Mouse (Mus musculus) megakaryocyte, embryonic 14.5 days (primary cell): ENCODE data around the gene Pfas. TPM values are rescaled to one million over a fixed set of nuclear protein-coding genes. Genes with fewer than 3 reads are reported as not detected.

Experiments
- H3K27me3 ChIP-seq: replicated peaks from 2 replicates; pipeline ENCODE3; 2012; ENCODE audit warnings: inconsistent platforms
- H3K36me3 ChIP-seq: replicated peaks from 2 replicates; pipeline ENCODE3; 2012; ENCODE audit warnings: low read length, inconsistent platforms, mixed read lengths
- H3K4me1 ChIP-seq: 2 replicates; pipeline ENCODE4 v1.6.1; 2012; ENCODE audit warnings: inconsistent platforms
- H3K4me3 ChIP-seq: replicated peaks from 2 replicates; pipeline ENCODE3; 2012; ENCODE audit warnings: moderate library complexity, mild to moderate bottlenecking, inconsistent platforms
- H3K9me3 ChIP-seq: 2 replicates; pipeline ENCODE4 v1.6.1; 2012; ENCODE audit warnings: inconsistent platforms
- FLI1 ChIP-seq: IDR thresholded peaks from 2 replicates; pipeline ENCODE4 v1.6.1; 2012; ENCODE audit warnings: low read length, inconsistent platforms, mixed read lengths
- GATA1 ChIP-seq: IDR thresholded peaks from 3 replicates; pipeline ENCODE4 v1.6.1; 2012; ENCODE audit warnings: mixed read lengths, low read length, inconsistent platforms, borderline replicate concordance
- polyA plus RNA-seq: library from polyadenylated mRNA; stranded (reverse); fragments of >175 nt; gene quantifications from 2 replicates; pipeline ENCODE4 v1.2.3, GENCODE M21; 2012; ENCODE audit warnings: low replicate concordance; ENCODE audit not compliant: insufficient read depth

Pfas gene
- polyA plus RNA-seq, 1 experiment = 5.5 TPM

- no peak for TF ChIP-seq FLI1
- no peak for TF ChIP-seq GATA1
- H3K4me3 ChIP-seq = no peak overlapping the region
- H3K27me3 ChIP-seq = peaks cover 18% of the 10 kb centered on the region
- peaks cover 26% of the 10 kb centered on the region for H3K4me1 ChIP-seq
- H3K9me3 ChIP-seq = no peaks in the 10 kb centered on the region
- H3K36me3 ChIP-seq = no peaks in the 10 kb centered on the region
Measured at GRCm38 (mm10) chr11:68961596-68961995, 46.7 kb downstream of the Pfas start.

- H3K9me3 ChIP-seq = no peaks in the 10 kb centered on the region
- peaks cover 42% of the 10 kb centered on the region for H3K4me1 ChIP-seq
- TF ChIP-seq GATA1 = no peak
- TF ChIP-seq FLI1 = no peak
- no peak overlapping the region for H3K4me3 ChIP-seq
- H3K27me3 ChIP-seq = peaks cover 44% of the 10 kb centered on the region
- H3K36me3 ChIP-seq = no peaks in the 10 kb centered on the region
Measured at GRCm38 (mm10) chr11:68957971-68958370, 50.3 kb downstream of the Pfas start.

GRCm38 (mm10) chr11:68957308-68957707 lies 51.0 kb downstream of the Pfas start, which contains the start of gene Arhgef15:
Gene Arhgef15, minus strand, starts transcription at chr11:68957480.
- H3K4me3 ChIP-seq = no peak within 1 kb of the TSS
- TF ChIP-seq FLI1 (no peak), GATA1 (no peak)
- H3K9me3 ChIP-seq = no peaks in the 10 kb centered on the region
- H3K27me3 ChIP-seq = peaks cover 45% of the 10 kb centered on the region
- no peaks in the 10 kb centered on the region for H3K36me3 ChIP-seq
- H3K4me1 ChIP-seq = peaks cover 41% of the 10 kb centered on the region

- Histone ChIP-seq H3K36me3 (no peaks in the 10 kb centered on the region), H3K9me3 (no peaks in the 10 kb centered on the region), H3K4me3 (no peak overlapping the region), H3K27me3 (peaks cover 50% of the 10 kb centered on the region), H3K4me1 (peaks cover 41% of the 10 kb centered on the region)
- TF ChIP-seq FLI1 (no peak), GATA1 (no peak)
Measured at GRCm38 (mm10) chr11:68956697-68957096, 51.6 kb downstream of the Pfas start.

GRCm38 (mm10) chr11:68956107-68956506 lies 52.2 kb downstream of the Pfas start:
- Histone ChIP-seq H3K9me3 (no peaks in the 10 kb centered on the region), H3K4me1 (peaks cover 38% of the 10 kb centered on the region), H3K27me3 (peaks cover 51% of the 10 kb centered on the region), H3K36me3 (no peaks in the 10 kb centered on the region), H3K4me3 (no peak overlapping the region)
- TF ChIP-seq FLI1 = no peak
- TF ChIP-seq GATA1 = no peak

- Histone ChIP-seq H3K27me3 (peaks cover 51% of the 10 kb centered on the region), H3K4me3 (peak overlapping the region; percentile 56), H3K9me3 (no peaks in the 10 kb centered on the region), H3K4me1 (peaks cover 38% of the 10 kb centered on the region), H3K36me3 (no peaks in the 10 kb centered on the region)
- TF ChIP-seq GATA1 = no peak
- TF ChIP-seq FLI1 = no peak
Measured at GRCm38 (mm10) chr11:68955473-68955872, 52.8 kb downstream of the Pfas start.

- Histone ChIP-seq H3K9me3 (no peaks in the 10 kb centered on the region), H3K4me3 (peak overlapping the region; percentile 88), H3K4me1 (peaks cover 38% of the 10 kb centered on the region), H3K36me3 (no peaks in the 10 kb centered on the region), H3K27me3 (peaks cover 55% of the 10 kb centered on the region)
- no peak for TF ChIP-seq GATA1
- no peak for TF ChIP-seq FLI1
Measured at GRCm38 (mm10) chr11:68954408-68954807, 53.9 kb downstream of the Pfas start.

- Histone ChIP-seq H3K27me3 (peaks cover 52% of the 10 kb centered on the region), H3K4me3 (no peak overlapping the region), H3K36me3 (no peaks in the 10 kb centered on the region), H3K4me1 (peaks cover 38% of the 10 kb centered on the region), H3K9me3 (no peaks in the 10 kb centered on the region)
- TF ChIP-seq GATA1 (no peak), FLI1 (no peak)
Measured at GRCm38 (mm10) chr11:68953903-68954302, 54.4 kb downstream of the Pfas start.

DNA sequence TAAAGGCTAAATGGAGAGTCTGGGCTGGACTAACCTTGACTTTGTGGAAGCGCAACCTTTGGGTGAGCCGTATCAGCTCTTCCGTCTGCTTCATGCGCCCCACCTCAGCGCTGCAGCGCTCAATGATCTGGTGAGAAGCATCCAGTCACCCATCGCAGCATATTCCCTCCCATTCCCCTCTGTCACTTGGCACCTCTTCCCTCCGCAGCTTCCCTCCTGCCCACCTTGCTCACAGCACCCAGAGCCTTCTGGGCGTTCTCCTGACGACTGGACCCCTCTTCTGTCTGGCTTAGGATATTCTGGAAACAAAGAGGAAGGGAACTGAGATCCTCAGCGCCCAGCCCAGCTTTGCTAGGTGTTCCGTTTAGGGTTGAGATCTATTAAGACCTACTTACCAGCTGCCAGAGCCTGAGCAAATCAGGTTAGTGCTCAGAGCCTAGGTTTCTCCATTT lies 60.7 kb downstream of the Pfas start:
- no peak for TF ChIP-seq GATA1
- TF ChIP-seq FLI1 = no peak
- Histone ChIP-seq H3K4me3 (no peak overlapping the region), H3K36me3 (peaks cover 5% of the 10 kb centered on the region), H3K9me3 (peaks cover 8% of the 10 kb centered on the region; the same call in 1 of the 2 replicates), H3K27me3 (peaks cover 40% of the 10 kb centered on the region), H3K4me1 (peaks cover 6% of the 10 kb centered on the region; the same call in 1 of the 2 replicates)

DNA sequence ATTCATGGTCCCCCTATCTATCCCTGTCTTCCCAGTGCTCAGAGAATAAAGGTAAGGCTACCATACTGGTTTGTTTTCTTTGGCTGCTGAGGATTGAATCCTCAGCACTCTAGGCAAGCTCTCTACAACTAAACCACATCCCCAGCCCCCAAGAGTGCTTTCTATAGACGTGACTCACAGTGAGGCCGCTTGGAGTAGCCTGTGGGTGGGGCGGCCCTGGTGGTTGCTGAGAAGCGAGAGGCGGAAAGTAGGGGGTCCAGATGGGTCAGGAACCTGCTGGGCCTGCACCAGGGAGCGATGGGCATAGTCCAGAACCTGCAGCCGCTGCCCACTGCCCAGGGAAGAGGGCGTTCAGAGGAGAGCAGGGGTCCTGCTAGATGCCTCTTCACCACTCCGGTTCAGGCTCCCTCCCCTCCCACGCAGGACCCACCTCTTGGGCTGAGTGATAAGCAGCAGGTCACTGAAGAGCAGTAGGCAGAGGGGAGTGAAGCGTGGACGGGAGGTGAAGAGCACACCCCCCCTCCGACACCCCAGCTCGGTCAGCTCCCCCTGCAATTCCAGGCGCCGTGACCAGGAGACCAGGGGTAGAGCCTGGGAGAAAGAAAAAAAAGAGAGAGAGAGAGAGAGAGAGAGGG lies 61.3 kb downstream of the Pfas start:
- Histone ChIP-seq H3K4me1 (peaks cover 6% of the 10 kb centered on the region; the same call in 1 of the 2 replicates), H3K27me3 (peaks cover 37% of the 10 kb centered on the region), H3K36me3 (peaks cover 5% of the 10 kb centered on the region), H3K4me3 (no peak overlapping the region), H3K9me3 (peaks cover 8% of the 10 kb centered on the region; the same call in 1 of the 2 replicates)
- TF ChIP-seq GATA1 (no peak), FLI1 (no peak)
